ENCODE assay signal across 20 mouse cellular contexts in the genomic region with DNA sequence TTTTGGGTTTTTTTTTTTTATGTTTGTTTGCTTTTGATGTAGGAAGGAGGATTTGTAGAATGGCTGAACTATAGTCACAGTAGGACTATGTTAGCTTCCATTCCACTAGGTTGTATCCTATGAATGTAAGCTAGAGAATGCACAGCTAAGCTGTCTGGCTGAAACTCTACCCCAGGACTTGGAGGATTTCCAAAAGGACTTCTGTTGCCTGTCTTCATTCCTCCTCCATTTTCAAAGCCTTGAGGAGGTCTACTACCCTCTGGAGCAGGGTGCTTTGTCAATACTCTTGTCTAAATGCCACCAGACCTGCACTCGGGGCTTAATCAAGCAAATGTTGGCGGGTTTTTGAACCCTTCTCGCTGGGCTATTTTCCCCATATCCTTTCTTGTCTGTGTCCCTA.
"Had no signal": no experiment of that assay in that cellular context is flagged by ENCODE, and none has a peak within 500 bp of the region (broad histone marks: within the 10 kb centered on the region; RNA-seq: fewer than 3 reads in every experiment).

No protein-coding gene starts in this region.

- DNase-seq: kidney, adult 2 months; kidney, postnatal 25 days; layer of hippocampus, adult 9-11 months; liver, postnatal 0 days; lung, postnatal 14 days; lung, postnatal 4 days; retina, postnatal 1 day; right cerebral cortex, postnatal 25 days; spleen, adult 18-20 months; thymus, postnatal 25 days had no signal

- H3K27me3 ChIP-seq: limb, embryonic 15.5 days; midbrain, embryonic 13.5 days; neural tube, embryonic 13.5 days; stomach, embryonic 15.5 days had no signal

- H3K36me3 ChIP-seq: limb, embryonic 15.5 days; midbrain, embryonic 13.5 days; neural tube, embryonic 13.5 days; stomach, embryonic 15.5 days had no signal

- H3K9me3 ChIP-seq: limb, embryonic 15.5 days; midbrain, embryonic 13.5 days; neural tube, embryonic 13.5 days; stomach, embryonic 15.5 days had no signal

- H3K4me2 ChIP-seq: limb, embryonic 15.5 days; liver, embryonic 11.5 days; midbrain, embryonic 13.5 days; neural tube, embryonic 13.5 days; stomach, embryonic 15.5 days had no signal

- H3K9ac ChIP-seq: limb, embryonic 15.5 days; liver, embryonic 14.5 days; liver, postnatal 0 days; midbrain, embryonic 13.5 days; neural tube, embryonic 13.5 days; stomach, embryonic 15.5 days had no signal

- H3K4me1 ChIP-seq: limb, embryonic 15.5 days; midbrain, embryonic 13.5 days; stomach, embryonic 15.5 days had no signal

- H3K27ac ChIP-seq: kidney, postnatal 0 days; layer of hippocampus, adult 2 months; limb, embryonic 15.5 days; liver, embryonic 14.5 days; midbrain, embryonic 13.5 days; neural tube, embryonic 13.5 days; stomach, embryonic 15.5 days had no signal

- ATAC-seq: liver, postnatal 0 days; midbrain, embryonic 13.5 days; midbrain, embryonic 16.5 days had no signal

- H3K4me3 ChIP-seq: layer of hippocampus, adult 2 months; limb, embryonic 15.5 days; midbrain, embryonic 13.5 days; myocyte; neural tube, embryonic 13.5 days; stomach, embryonic 15.5 days had no signal
